Mouse (Mus musculus): ENCODE data around the gene Tnfaip1.
"Not testable (repeated sequence)": the region's sequence is repeated elsewhere in the genome, so short reads cannot be mapped to it uniquely, and the experiment has no call there.

The Tnfaip1 gene

DNA sequence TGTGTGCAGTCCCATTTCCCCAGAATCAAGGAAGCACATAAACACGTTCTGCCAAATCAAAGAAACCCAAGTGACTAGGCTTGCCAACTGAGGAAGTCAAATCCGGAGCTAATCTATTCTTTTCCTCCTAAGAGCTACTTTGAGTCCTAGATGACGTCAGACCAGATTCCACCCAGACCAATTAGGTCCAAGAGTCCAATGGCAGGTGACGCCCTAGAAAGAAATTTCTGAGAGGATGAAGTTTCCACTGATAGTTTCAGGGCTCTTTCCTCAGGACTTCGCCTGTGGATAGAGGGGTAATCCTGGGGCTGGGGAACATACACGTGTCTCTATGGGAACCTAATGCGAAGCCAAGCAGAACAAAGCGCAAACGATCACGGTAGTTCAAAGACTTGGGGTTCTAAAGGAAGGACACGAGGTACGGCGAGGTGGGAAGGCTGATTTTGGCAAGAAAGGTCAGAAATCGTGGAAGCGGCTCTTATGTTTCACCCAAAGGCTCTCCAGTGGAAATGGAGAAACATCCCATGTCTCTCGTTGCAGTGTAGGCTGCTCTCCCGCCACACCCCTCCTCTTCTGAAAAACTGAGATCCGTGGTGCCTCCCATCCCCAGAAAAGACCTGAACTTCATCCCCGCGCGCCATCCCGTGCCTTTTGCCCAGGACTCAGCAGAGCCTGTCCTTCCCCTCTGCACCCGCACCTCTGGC is 604 bp downstream of the Tnfaip1 start:
- no peak for DNase-seq

DNA sequence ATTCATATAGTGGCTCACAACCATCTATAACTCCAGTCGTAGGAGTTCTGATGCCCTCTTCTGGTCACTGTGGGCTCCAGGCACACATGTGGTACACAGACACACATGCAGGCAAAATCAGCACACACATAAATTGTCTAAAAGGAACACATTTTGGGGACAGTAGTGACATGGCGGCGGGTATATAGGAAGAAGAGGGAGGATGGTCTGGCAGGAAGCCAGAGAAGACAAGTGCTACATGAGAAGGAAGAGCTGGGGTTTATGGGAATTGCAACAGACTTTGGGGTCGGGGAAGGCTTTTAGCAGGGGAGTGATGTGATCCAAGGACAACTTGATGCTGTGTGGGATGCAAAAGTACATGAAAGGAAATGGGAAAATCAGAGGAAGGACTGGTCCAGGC is 1.6 kb downstream of the Tnfaip1 start:
- DNase-seq: no peak

DNA sequence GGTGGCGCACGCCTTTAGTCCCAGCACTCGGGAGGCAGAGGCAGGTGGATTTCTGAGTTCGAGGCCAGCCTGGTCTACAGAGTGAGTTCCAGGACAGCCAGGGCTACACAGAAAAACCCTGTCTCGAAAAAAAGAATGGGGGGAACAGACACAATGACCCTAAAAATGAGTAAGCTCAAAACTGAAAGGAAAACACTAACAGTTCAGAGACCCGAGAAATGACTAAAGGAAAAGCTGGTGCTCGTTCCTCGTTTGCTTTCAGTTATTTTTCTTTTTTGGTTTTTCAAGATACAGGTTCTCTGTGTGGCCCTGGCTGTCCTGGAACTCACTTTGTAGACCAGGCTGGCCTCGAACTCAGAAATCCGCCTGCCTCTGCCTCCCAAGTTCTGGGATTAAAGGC is 4.6 kb downstream of the Tnfaip1 start:
- not testable (repeated sequence) for DNase-seq

DNA sequence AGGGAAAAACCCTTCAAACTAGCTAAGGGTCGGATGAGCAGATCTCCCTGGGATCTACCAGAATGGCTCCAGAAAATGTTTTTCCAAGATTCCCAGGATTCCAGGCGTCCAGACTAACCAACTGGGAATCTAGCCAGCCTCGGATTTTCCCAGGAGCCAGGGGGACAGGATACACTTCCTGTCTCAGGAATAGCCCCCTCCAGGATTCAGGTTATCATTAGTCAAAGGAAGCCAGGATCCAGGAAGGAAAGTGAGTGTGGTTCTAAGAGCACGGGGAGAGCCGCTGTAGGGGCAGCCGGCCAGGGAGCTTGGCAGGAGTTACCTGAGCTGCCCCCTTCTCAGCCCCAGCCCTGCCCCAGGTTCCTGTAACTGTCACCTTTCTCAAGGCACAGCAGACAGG is 5.1 kb downstream of the Tnfaip1 start:
- no peak for DNase-seq

DNA sequence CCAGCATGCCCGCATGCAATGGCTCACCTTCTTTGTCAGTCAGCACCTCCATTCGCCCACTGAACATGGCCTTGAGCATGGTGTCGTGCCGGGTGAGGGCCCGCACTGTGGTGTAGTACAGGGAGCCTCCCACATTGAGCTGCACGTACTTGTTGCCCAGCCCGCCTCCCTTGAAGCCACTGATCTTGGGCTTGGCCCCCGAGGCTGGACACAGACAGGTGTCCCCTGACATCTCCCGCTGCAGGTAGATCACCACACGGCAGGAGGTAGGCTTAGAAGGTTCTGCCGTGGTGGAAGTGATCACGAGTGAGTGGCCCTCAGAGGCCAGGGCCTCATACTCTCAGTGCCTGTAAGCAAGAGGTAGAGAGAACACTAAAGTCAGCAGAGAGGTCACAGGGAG is 6.1 kb downstream of the Tnfaip1 start:
- no peak for DNase-seq

DNA sequence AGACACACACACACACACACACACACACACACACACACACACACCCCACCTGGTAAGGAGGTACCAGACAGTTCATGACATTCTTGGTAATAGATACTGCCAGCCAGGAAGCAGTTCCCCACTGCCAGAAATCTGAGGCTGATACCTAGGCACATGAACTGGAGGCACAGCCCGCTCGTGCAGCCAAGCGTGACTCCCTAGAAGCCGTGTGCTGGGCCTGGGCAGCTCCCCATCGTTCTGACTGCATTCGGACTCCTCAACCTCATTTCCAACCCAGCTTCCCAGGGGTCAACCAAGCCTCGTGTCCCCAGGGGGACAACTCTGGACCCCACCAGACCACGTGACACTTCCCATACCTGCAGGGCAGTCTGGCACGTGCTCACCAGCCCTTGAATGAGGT is 7.4 kb downstream of the Tnfaip1 start:
- DNase-seq: no peak

DNA sequence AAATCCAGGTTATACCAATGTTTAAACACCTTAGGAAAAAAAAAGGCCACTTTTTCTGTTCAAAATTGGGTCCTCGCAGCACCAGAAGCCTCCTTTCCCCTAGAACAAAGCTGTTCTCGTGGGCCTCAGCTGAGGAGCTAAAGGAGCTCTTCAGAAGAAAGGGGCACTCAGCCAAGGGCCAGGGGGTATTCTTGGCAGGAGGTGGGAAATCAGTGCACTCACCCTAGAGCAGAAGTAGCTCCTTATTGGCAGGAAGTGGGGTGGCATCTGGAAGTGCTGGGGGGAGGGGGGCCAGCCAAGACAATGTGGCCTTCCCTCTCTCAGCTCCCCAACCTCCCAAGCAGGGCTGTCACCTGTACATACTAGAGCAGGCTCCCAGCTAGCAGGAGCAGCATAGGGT is 11.3 kb downstream of the Tnfaip1 start:
- no peak for DNase-seq

DNA sequence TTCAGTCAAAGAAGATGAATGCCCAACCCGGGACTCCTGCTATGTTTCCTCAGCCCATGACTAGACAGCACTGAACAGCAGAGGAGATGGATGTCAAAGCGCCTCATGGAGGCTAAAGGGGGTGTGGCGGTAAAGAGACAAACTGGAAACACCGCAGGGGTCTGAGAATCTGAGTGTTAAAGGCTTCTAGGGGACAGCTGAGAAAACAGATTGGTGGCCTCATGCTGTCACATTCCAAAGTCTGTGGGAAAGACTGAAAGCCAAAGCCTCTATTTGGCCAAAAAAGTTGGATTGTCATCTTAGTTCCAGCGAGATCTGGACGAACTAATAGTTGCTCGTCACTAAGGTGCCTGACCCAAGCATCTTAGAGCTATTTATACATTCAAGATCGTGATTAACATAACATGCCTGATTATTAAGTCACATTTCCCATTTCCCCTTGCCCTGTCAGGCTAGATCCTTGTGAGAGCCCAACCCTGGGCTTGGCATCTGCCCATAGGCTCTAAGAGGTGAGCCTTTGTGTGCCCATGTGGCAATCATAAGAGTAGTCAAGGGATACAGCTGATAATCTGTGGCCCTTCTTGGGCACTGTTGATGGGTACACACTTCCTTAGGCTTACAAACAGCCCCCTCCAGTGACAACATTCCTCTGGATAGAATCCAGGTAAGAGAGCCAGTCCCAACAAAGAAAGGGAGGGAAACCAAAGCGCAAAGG is 12.7 kb downstream of the Tnfaip1 start:
- no peak for DNase-seq

DNA sequence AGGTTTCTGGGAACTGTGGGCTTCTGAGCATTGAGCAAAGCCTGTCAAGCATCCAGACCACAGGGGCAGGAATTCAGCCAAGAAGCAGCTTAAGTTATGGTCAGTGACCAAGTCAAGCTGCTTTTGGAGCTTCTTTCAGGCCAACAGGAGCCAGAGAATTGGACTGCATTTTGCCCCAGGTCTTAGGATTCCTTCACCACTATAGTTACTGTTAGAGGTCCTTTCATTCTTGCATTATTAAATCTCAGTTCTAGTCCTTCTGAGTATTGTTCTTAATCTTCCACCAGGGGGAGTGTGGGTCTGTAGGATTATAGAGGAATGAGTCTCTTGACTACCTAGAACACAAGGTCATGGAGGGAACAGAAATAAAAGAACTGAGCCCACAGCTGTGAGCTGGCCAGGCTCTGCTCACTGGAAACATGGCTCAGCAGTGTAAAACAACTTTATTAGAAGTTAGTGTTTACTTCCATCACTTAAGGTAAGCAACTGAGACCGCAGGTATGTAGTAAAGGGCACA is 13.6 kb downstream of the Tnfaip1 start:
- no peak for DNase-seq

DNA sequence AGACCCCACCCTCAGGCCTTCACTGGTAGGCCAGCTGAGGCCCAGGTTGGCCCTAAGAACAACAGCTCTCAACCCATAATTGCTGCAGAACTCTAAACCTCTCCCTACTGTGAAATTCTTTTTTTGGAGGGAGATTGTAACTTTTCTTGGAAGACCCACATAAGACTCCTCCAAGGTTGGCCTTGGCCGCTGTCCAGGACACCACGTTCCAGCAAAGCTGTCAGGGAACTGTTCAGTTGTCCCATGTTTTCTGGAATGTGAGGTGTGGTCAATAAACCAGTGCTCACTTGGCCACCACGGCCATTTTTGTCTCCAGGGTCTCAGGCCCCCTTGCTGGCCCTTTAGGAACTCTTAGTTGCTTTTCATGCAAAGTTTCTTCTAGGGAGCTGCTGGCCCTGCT is 14.3 kb downstream of the Tnfaip1 start:
- no peak for DNase-seq

DNA sequence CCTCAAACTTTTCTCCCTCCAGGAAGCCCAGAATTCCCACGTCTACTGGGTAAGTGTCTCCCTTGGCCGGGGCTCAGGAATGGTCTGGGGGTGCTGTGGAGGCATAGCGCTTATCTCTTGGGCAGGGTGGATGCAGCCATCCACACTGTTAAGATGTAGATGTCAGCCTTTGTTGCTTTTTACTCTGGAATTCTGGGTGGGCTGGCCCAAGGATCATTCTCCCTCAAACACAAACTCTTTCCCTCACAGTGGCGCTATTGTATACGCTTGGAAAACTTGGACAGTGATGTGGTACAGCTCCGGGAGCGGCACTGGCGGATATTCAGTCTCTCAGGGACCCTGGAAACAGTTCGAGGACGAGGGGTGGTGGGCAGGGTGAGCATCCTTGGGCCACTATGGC is 17.2 kb downstream of the Tnfaip1 start:
- no peak for DNase-seq

DNA sequence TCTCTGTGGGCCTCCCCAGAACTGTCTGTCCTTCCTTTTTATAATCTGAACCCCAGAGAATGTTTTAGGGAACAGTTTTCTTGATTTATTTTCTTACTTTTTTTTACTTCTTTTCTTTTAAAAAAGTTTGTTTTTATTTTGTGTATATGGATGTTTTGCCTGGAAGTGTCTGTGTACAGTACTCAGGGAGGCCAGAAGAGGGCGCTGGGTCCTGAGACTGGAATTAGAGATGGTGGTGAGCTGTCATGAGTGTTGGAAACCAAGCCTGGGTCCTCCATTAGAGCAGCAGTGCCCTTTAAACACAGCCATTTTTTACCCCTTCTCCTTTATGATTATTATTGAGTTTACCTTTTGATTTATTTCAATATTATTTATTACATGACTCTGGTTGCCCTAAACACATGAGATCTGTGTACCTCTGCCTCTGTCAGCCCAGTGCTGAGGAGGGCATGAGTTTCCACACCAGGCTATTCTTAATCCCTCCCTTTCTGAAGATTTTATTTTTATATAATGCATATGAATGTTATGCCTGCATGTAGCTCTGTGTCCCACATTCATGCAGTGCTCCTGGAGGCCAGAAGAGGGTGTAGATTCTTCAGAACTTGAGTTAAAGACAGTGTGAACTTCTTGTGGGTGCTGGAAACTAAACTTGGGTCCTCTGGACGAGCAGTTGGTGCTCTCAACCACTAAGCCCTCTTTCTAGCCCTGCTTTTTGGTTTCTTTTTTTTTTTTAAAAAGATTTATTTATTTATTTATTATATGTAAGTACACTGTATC is 20.4 kb downstream of the Tnfaip1 start:
- no peak for DNase-seq

DNA sequence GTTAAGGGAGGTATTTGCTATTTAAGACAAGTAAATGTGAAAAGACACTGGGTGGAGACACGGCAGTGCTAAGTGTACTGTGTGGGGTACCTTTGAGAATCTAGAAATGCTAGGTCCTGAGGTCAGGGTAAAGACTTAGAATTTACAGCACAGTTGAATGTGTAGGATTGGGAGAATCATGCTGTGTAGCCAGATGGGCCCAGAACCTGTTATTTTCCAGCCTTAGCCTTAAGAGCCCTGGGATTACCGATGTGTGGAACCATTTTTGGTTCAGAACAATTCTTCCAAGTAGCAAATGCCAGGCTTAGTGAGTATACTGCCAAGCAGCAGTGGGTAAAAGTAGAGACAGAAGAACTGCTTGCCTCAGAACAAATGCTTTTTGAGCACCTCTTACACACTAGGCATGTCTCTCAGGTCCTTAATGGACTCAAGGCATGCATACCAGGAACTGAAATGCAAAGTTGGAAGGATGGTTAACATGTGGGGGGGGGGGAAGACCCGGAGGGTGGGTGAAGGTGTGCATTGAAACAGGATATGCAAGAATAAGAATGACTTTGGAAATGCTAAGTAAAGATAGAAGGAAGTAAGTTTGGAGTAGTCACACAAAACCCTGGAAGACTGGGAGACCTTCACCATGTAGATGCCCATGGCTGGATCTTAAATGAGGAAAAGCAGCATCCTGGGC is 22.9 kb downstream of the Tnfaip1 start:
- DNase-seq: no peak

DNA sequence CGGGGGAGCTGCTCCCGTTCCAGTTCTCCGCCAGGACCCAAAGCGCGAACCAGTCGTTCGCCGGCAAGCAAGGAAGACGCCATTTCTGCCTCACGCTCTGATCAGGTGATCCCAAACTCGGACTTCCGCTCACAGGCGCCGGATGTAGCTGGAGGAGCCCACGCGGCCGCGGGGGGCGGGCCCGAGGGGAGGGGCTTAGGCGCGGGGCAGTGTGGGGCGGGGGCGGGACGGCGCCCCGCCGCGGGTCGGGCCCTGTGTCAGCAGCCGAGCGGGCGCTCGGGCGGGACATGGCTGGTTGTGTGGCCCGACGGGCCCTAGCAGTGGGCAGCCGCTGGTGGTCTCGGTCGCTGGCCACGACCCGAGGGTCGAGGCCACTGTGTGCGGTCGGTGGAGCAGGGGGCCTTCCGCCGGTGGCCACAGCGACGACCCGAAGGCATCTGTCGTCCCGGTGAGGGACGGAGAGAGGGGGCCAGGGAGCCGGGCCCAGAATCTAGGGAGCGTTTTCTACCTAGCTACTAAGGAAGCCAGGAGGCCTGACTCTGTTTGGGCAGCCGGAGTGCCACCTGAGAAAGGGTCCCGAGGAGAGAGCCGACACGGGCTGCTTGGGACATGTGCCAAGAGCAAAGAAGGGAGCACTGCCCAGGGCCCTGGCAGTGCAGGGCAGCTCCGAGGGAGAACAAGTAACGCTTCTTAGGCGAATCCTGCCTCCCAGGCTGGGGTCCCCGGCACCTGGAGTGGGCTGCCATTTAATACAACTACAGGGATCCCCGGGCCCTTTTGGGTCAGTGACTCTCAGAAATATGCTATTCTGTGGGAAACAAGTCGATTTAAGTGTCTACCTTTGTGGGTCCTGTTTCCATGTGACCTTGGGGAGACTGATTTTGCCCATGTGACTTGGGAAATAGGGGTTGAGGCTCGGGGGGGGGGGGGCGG is 23.8 kb downstream of the Tnfaip1 start, which contains the start of the genes Tmem199 and Poldip2:
TSS of gene Tmem199 (minus strand) at position 148 of the 933 bp plus-strand sequence.
TSS of gene Poldip2 (plus strand) at position 169 of the 933 bp plus-strand sequence.
- peak; percentile 81 to 84 for DNase-seq

DNA sequence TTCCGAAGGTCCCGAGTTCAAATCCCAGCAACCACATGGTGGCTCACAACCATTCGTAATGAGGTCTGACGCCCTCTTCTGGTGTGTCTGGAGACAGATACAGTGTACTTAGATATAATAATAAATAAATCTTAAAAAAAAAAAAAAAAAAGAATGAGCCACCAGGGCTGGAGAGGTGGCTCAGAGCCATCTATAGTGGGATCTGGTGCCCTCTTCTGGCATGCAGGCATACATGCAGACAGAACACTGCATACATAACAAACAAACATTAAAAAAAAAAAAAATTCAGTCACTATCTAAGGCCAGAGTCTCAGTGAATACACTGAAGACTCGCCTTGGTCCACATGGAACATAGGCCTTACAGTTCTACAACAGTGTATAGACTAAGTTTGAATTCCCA is 27.0 kb downstream of the Tnfaip1 start:
- no peak for DNase-seq

DNA sequence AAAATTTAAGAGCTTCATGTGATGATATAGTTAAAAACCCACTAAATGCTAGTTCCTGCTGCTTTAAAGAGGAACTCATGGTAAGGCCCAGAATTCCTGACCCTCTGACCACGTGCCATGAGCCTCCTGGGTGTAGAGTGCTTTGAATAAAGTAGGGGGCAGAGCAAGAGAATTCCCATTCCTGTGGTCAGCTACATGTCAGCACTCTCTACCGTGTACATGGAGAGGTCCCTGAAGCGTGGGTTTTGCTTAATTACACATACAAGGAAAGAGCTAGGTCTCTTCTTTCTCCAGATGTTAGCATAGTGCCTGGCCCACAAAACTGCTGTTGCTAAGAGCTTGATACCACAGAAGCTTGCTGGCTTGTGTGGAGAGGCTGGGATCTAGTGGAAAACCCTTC is 30.7 kb downstream of the Tnfaip1 start:
- no peak for DNase-seq

DNA sequence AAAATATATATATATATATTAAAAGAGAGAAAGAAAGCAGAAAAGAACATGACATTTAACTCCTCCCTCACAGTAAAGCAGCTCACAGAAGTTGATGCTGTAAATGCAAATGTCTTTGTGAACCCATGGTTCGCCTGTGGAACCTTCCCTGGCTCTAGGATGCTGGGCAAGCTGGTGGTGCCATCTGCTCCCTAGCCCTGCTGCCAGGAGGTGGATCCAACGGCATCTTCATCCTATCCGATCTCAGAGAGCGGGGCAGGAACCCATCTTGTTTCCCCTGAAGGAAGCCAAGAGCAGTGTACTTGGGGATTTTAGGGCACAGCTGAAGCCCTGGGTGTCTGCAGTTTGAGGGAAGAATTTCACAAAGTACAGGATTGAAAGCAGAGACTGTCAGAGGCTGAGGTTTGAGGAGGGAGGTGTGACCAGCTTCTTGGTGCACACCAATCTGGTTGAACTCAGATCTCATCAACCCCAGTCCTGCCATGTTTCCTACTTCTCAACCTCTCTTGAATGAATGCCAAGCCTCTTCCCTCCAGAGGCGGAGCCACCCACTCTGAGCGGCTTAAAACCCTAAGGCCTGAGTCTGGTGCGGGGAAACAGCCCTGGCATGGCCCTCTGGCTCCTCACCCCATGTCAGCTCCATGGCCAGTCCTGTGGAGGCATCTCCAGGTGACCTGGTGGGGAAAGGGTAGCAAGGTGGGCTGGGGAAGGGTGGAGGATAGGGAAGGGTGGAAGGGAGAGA is 33.1 kb downstream of the Tnfaip1 start, which contains the start of gene Sebox:
TSS of gene Sebox (plus strand) at position 539 of the 742 bp plus-strand sequence.
- DNase-seq: no peak

DNA sequence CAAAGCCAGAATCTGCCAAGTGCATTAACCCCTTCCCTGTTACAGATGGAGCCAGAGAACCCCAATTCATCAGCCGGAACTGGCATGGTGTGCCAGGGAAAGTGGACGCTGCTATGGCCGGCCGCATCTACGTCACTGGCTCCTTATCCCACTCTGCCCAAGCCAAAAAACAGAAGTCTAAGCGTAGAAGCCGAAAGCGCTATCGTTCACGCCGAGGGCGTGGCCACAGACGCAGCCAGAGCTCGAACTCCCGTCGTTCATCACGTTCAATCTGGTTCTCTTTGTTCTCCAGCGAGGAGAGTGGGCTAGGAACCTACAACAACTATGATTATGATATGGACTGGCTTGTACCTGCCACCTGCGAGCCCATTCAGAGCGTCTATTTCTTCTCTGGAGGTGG is 34.6 kb downstream of the Tnfaip1 start:
- no peak for DNase-seq

DNA sequence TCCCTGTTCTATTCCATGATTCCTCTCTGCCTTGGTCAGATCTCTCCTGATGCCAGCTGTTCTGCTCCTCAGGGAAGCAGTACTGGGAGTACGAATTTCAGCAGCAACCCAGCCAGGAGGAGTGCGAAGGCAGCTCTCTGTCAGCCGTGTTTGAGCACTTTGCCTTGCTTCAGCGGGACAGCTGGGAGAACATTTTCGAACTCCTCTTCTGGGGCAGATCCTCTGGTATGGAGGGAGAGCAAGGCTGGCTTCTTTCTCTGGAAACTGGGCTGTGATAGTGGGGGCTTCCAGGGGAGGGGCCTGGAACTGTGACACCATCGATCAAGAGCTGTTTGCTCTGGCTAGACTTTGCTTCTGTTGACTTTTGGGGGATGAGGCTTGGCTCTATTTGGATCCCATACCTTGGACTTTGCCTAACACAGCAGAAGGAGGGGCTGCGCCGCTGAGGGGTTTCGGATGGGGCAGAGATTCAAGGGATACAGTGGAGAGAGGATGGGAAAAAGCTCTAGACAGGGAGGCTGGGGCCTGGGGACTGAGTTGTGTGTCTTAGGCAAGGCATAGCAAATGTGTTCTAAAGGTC is 35.4 kb downstream of the Tnfaip1 start:
- DNase-seq: no peak

DNA sequence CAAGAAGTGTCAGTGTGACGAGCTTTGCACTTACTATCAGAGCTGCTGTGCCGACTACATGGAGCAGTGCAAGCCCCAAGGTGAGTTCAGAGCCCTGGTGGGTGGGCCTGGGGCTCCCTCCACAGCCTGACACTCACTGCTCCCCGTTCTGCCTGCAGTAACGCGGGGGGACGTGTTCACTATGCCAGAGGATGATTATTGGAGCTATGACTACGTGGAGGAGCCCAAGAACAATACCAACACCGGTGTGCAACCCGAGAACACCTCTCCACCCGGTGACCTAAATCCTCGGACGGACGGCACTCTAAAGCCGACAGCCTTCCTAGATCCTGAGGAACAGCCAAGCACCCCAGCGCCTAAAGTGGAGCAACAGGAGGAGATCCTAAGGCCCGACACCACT is 36.6 kb downstream of the Tnfaip1 start:
- DNase-seq: no peak

Measured in thymus, adult 18-20 months (tissue).